In genomic region chr5:18916688-18917285, GRCm38 (mm10) we compare ENCODE assay signal across 9 mouse cellular contexts.
DNase-seq lines count a peak whose midpoint lies in the region; ATAC-seq and TF ChIP-seq lines count a peak whose summit lies in the region.
"Had no signal": no experiment of that assay in that cellular context is flagged by ENCODE, and none has a peak within 500 bp of the region (broad histone marks: within the 10 kb centered on the region; RNA-seq: fewer than 3 reads in every experiment).

No protein-coding gene starts in this region.

- no peak overlapping the region for H3K9ac ChIP-seq in lung, postnatal 0 days (replicated peaks; ENCODE audit: low read depth)
- no peak overlapping the region for H3K9ac ChIP-seq in forebrain, embryonic 15.5 days (replicated peaks)
- no peak overlapping the region for H3K9ac ChIP-seq in kidney, postnatal 0 days (ENCODE audit: low read depth, low read length)
- H3K9ac ChIP-seq: limb, embryonic 13.5 days had no signal

- H3K27ac ChIP-seq in lung, postnatal 0 days (ENCODE audit: low read length): no peak overlapping the region
- H3K27ac ChIP-seq in forebrain, embryonic 15.5 days (replicated peaks): no peak overlapping the region
- no peak overlapping the region for H3K27ac ChIP-seq in kidney, postnatal 0 days
- H3K27ac ChIP-seq: limb, embryonic 13.5 days had no signal

- TF ChIP-seq CTCF in lung, postnatal 0 days (IDR thresholded peaks at IDR 0.05): peak; percentile 53
- TF ChIP-seq CTCF in kidney, postnatal 0 days (IDR thresholded peaks at IDR 0.05; ENCODE audit: low read depth): peak; percentile 74

- no peaks in the 10 kb centered on the region for H3K9me3 ChIP-seq in lung, postnatal 0 days (ENCODE audit: low read length)
- no peaks in the 10 kb centered on the region for H3K9me3 ChIP-seq in forebrain, embryonic 15.5 days
- H3K9me3 ChIP-seq in kidney, postnatal 0 days (replicated peaks; ENCODE audit: low read length): no peaks in the 10 kb centered on the region
- H3K9me3 ChIP-seq: limb, embryonic 13.5 days had no signal

- no peak for ATAC-seq in lung, postnatal 0 days
- peak; percentile 83 for ATAC-seq in forebrain, embryonic 15.5 days (replicated peaks)
- ATAC-seq in kidney, postnatal 0 days (replicated peaks; ENCODE audit: low FRiP score, low read depth): peak; percentile 71

- H3K4me3 ChIP-seq in lung, postnatal 0 days (ENCODE audit: low read depth, low read length): no peak overlapping the region
- no peak overlapping the region for H3K4me3 ChIP-seq in forebrain, embryonic 15.5 days
- no peak overlapping the region for H3K4me3 ChIP-seq in kidney, postnatal 0 days (replicated peaks; ENCODE audit: low read depth, low read length)
- H3K4me3 ChIP-seq: limb, embryonic 13.5 days had no signal

- no peak for TF ChIP-seq EP300 in lung, postnatal 0 days (IDR thresholded peaks at IDR 0.05)

- no peaks in the 10 kb centered on the region for H3K36me3 ChIP-seq in lung, postnatal 0 days (ENCODE audit: insufficient read depth, low read length)
- H3K36me3 ChIP-seq in forebrain, embryonic 15.5 days: no peaks in the 10 kb centered on the region
- no peaks in the 10 kb centered on the region for H3K36me3 ChIP-seq in kidney, postnatal 0 days (ENCODE audit: insufficient read depth, low read length)
- H3K36me3 ChIP-seq: limb, embryonic 13.5 days had no signal

- H3K4me2 ChIP-seq in lung, postnatal 0 days (replicated peaks; ENCODE audit: low read depth, low read length): no peak overlapping the region
- H3K4me2 ChIP-seq in forebrain, embryonic 15.5 days (replicated peaks): no peak overlapping the region
- no peak overlapping the region for H3K4me2 ChIP-seq in kidney, postnatal 0 days (ENCODE audit: low read length)
- H3K4me2 ChIP-seq: limb, embryonic 13.5 days had no signal

- DNase-seq in lung, postnatal 0 days (ENCODE audit: low spot score): peak; percentile 19
- DNase-seq in lung, adult 18-20 months: no peak
- peak; percentile 46 to 49 for DNase-seq in cerebellum, adult 18-20 months
- DNase-seq in kidney, postnatal 0 days (ENCODE audit: low spot score): peak; percentile 71
- peak; percentile 44 for DNase-seq in mesoderm, embryonic 11.5 days (ENCODE audit: low read depth, low spot score)
- peak; percentile 58 for DNase-seq in telencephalon, adult 2 months (ENCODE audit: low read depth, low spot score)
- no peak for DNase-seq in thymus, postnatal 25 days

- 34% methylated on average over 7 of the region's 7 CpGs for WGBS in lung, postnatal 0 days
- WGBS in forebrain, embryonic 15.5 days: 47% methylated on average over 7 of the region's 7 CpGs
- 35% methylated on average over 7 of the region's 7 CpGs for WGBS in kidney, postnatal 0 days

- no peaks in the 10 kb centered on the region for H3K4me1 ChIP-seq in lung, postnatal 0 days (ENCODE audit: insufficient read depth, low read depth, low read length)
- no peaks in the 10 kb centered on the region for H3K4me1 ChIP-seq in forebrain, embryonic 15.5 days
- no peaks in the 10 kb centered on the region for H3K4me1 ChIP-seq in kidney, postnatal 0 days (replicated peaks; ENCODE audit: insufficient read depth, low read length)
- H3K4me1 ChIP-seq: limb, embryonic 13.5 days had no signal

- H3K27me3 ChIP-seq in lung, postnatal 0 days (replicated peaks; ENCODE audit: insufficient read depth, low read length): no peaks in the 10 kb centered on the region
- H3K27me3 ChIP-seq in forebrain, embryonic 15.5 days: no peaks in the 10 kb centered on the region
- H3K27me3 ChIP-seq in kidney, postnatal 0 days (ENCODE audit: insufficient read depth, low read length): no peaks in the 10 kb centered on the region
- H3K27me3 ChIP-seq: limb, embryonic 13.5 days had no signal

Comparison
In these comparisons a context has a peak if more than half of its experiments do, and no peak if none do; other contexts are left out.
1. DNase-seq: peak in lung, postnatal 0 days (single experiment), cerebellum, adult 18-20 months (2 of 2), kidney, postnatal 0 days (single experiment), mesoderm, embryonic 11.5 days (single experiment) and telencephalon, adult 2 months (single experiment); none in lung, adult 18-20 months (0 of 2) and thymus, postnatal 25 days (single experiment).